Mouse (Mus musculus): Measurements from ENCODE around the gene Wdr31.
"Not testable (repeated sequence)": the region's sequence is repeated elsewhere in the genome, so short reads cannot be mapped to it uniquely, and the experiment has no call there.

The Wdr31 gene

GRCm38 (mm10) chr4:62495946-62496345, 25.2 kb upstream of the Wdr31 start:
- DNase-seq (ENCODE audit: inconsistent ontology term), result no peak

DNA sequence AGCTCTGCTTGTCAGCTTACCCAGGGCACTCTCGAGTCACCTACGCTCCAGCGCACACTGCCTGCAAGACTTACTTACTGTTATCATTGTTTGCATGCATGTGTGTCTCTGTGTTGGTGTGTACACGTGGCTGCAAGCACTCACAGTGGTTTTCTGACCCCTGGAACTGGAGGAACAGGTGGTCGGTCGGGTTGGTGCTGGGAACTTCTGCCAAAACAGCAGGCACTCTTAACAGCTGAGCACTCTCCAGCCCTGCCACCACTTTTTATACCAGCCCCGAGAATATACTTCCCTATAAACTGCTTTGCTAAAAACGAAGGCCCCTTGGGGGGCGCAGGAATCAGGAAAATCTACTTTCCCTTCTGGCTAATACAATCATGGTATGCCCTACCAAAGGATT, 23.5 kb upstream of the Wdr31 start:
- no peak for DNase-seq (ENCODE audit: inconsistent ontology term)

DNA sequence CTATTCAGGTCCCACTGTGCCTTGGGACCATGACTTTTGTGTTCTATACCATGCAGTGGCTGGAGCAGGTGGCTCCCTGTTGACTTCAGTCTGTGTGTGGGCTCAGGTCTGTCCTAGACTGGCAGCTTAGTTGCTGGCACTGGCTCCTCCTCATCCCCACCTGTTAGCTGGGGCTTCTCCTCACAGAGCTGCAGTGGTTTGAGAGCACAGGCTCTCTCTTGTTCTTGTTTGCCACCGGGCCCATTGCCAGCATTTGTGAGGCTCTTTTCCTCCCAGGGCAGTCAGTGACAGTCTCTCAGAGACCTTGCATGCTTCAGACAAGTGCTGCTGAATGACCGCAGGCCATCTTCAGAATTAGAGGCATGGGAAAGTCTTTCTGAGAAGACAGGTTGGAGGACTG, 22.0 kb upstream of the Wdr31 start:
- no peak for DNase-seq (ENCODE audit: inconsistent ontology term)

- DNase-seq (ENCODE audit: inconsistent ontology term), result no peak
Measured at GRCm38 (mm10) chr4:62487914-62488313, 17.2 kb upstream of the Wdr31 start.

DNA sequence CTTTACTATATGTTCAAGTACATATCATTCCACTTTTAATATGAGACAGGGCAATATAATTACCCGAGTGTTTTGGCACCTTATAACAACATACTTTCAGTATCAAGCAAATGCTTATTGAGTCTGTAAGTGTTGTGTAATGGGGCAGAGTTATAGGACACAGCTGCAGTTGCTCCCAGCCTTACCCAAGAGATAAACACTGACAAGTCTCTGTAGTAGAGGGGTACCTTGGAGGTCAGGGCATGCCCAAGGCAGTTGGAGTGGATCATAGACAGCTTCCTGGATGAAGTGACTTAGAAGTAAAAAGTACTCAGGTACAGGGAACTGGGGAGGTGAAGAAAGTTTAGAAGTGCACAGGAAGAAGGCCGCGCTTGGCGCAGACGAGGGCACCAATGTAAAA, 16.5 kb upstream of the Wdr31 start:
- no peak for DNase-seq (ENCODE audit: inconsistent ontology term)

DNA sequence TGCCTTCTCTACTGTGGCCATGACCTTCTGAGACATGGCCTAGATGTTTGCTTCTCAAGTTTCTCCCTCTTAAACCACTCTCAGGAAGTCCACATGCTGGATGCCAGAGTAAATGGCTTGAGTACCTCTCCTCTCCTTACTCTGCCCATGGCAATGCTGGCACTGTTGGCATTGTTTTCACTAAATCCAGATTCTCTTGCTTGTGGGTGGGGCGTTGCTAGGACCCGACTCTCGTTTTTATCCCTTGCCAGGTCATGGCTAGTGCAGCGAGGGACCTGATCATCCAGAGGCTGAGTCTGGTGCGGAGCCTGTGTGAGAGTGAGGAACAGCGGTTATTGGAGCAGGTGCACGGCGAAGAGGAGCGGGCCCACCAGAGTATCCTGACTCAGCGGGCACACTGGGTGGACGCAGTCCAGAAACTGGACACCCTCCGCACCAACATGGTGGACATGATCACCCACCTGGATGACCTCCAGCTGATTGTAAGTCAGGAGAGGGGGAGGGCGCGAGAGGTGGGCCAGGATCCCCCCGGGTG, 15.5 kb upstream of the Wdr31 start:
- no peak for DNase-seq (ENCODE audit: inconsistent ontology term)

DNA sequence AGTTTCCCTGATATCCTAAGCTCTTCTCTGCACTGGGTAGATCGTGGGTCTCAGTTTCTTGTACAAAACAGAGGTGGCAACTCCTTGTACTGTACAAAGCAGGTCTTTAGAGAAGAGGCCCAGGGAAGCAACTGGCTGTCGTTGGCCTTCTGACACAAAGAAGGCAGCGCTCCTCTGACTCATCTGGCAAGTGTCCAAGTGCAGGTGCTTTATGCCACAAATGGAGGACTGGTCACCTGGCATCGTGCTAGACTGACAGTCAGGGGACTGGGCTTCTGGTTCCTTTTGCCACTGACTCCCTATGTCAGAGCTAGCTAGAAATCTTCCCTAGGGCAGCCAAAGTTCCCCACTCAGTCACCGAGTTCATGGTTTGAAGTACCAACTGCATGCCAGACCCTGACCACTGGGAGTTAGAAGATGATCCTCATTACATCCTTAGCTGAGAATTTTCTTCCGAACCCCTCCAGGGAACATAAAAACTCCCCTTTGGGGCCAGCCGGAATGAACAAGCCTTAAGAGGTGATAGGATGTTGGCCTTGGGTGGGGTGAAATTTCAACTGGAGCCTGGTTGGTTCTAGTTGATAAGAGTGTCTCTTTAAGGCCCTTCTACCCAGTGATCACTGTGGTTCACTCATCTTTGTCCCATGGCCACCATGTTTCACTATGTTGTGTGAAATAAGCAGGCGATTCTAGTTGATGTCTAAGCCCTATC, 14.9 kb upstream of the Wdr31 start:
- DNase-seq (ENCODE audit: inconsistent ontology term), result no peak

DNA sequence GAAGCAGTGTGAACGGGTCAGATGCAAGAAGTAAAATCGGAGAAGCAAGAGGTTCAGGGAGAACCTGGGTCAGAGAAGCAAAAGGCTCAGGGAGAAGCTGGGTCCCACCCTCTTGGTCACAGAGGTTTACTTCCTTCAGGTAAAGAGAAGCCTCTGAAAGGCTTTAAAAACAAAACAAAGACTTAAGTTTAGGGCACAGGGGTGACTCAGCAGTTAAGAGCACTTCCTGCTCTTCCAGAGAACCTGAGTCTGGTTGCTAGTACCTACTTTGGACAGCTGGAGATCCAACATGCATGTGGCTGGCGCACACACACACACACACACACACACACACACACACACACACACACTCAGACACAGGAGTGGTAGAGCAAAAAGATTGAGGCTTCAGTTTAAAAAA, 14.2 kb upstream of the Wdr31 start:
- DNase-seq (ENCODE audit: inconsistent ontology term), result no peak

DNA sequence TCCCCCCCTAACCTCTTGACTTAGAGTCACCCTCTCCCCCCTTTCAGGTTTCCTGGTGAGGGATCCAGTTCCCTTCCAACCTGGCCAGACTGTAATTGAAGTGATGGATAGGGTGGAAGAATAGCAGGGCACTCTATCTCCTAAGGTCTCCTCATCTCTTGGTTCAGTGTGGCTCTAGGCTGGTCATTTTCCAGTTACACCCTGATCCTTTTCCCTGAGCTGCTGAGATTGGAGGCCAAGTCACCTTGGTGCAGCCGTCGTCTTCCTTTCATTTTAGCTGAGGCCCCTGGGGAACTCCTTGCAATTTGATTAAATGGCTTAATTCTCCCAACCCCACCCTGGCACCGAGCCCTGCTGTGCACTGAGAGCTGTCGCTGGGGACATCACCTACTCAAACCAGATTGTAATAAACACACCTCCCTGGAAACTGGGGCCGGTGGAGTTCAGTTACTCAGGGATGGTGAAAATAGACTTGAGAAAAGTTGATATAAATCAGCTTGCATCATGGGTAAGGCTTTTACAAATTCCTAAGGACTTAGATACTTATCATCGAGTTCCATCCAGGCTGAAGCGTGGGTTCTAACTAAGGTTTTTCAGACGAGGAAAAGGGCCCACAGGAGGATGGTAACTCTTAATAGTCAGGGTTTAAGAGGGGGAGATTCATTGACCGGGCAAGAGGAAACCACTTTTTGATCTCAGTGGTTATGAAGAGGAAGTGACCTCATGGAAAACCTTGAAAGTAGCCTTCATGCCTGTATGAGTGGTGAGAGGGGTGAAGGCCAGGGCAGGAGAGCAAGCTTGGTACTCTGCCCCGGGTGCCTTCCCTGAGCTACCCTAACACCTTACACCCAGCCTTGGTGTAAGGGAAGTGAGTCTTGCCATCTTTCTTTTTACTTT, 10.3 kb upstream of the Wdr31 start:
- DNase-seq (ENCODE audit: inconsistent ontology term), result no peak

DNA sequence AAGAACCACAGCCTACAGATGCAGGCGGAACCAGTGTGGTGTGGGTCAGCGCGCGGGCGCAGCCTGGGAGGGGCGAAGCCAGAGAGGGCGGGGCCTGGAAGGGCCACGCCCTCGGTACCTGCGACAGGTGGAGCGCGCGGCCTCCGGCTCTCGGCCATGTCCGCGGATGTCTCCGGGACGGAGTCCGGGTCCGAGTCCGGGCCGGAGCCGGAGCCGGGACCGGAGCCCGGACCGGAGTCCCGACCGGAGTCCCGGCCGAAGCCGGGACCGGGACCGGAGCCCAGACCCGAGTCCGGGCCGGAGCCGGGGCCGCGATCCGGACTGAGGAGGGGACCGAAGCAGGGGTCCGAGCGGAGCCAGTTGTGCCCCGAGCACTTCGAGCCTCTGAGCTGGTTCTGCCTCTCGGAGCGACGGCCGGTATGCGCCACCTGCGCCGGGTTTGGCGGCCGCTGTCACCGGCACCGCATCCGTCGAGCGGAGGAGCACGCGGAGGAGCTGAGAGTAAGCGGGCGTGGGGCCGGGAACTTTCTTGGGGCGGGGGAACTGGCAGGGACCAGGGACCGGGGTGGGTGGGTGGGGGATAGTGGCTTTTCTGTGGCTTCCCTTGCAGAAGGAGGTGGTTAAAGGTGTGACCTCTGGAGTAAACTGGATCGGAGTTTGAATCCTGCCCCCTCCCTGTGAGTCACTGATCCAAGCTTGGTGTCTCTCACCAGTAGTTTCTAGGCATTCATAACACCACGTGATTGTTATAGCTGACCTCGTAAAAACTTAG, 9.4 kb upstream of the Wdr31 start, which contains the start of gene Bspry:
Gene Bspry (plus strand): TSS at position 117 of the 772 bp plus-strand sequence.
- DNase-seq (ENCODE audit: inconsistent ontology term), result peak; percentile 38

GRCm38 (mm10) chr4:62479593-62479936, 8.9 kb upstream of the Wdr31 start:
- not testable (repeated sequence) for DNase-seq (ENCODE audit: inconsistent ontology term)

DNA sequence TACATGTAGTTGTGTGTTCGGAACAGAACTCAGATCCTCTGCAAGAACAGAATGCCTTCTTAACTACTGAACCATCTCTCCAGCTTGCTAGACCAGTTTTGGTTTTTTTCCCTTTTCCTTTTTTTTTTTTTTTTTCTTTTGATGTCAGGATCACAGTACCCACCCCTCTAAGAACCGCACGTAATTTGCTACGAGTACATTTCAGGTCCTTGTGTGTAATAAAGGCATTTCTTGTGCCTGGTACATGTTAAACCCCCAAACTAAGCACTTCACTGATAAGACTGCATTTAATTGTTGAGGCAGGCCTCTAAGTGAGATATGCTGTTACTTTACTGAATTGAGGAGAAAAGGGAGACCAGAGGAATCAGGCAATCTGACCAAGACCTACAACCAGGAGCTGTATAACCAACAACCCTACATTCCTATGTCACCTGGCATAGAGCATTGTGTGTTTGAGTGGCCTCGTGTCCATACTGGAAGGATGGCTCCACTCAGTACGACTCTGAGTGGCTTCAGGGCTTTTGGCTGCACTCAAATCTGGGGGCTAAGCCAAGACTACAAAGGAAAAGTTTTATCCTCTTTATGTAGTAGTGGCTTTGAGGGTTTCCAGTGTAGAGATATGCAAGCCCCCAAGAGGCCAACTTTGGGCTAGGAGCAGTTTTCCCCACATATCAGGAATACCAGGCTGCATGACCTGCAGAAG, 7.0 kb upstream of the Wdr31 start:
- no peak for DNase-seq (ENCODE audit: inconsistent ontology term)

GRCm38 (mm10) chr4:62475793-62476192, 5.1 kb upstream of the Wdr31 start:
- DNase-seq (ENCODE audit: inconsistent ontology term), result no peak

GRCm38 (mm10) chr4:62475131-62475530, 4.4 kb upstream of the Wdr31 start:
- no peak for DNase-seq (ENCODE audit: inconsistent ontology term)

DNA sequence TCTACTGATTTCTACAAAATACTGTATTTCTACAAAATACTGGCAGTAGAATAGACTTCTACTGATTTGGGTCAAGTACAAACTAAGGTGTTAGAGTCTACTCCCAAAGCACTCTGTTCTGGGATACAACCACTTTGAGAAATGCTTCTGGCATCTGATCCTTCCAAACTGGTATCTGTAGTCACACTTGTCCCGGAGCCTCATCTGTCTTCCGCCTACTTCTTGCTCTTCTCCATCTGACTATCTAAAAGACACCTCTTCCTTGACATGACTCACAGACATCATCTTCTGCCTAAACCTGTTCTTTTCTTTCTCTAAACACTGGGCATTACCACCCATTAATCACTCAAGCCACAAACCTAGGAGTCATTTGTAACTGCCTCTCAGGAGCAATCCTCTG, 1.4 kb upstream of the Wdr31 start:
- no peak for DNase-seq (ENCODE audit: inconsistent ontology term)

GRCm38 (mm10) chr4:62468158-62468557, 2.5 kb downstream of the Wdr31 start:
- DNase-seq (ENCODE audit: inconsistent ontology term), result no peak

- no peak for DNase-seq (ENCODE audit: inconsistent ontology term)
Measured at GRCm38 (mm10) chr4:62463124-62463523, 7.6 kb downstream of the Wdr31 start.

DNA sequence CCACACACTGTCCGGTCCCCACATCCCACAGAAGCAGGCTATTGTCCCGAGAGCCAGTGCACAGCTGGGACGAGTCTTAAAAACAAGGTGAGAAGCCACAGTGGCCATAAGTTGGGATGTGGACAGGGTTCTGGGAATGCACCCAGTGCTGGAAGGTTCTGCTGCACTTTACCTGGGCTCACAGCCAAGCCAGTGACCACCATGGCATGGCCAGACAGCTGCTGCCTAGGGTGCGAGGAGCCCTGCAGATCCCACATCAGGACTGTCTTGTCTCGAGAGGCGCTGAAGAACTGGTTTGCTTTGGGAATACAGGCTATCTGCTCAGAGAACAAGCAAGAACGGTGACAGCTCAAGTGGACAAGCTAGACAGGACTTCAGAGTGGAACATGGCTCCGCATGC, 10.3 kb downstream of the Wdr31 start:
- no peak for DNase-seq (ENCODE audit: inconsistent ontology term)

DNA sequence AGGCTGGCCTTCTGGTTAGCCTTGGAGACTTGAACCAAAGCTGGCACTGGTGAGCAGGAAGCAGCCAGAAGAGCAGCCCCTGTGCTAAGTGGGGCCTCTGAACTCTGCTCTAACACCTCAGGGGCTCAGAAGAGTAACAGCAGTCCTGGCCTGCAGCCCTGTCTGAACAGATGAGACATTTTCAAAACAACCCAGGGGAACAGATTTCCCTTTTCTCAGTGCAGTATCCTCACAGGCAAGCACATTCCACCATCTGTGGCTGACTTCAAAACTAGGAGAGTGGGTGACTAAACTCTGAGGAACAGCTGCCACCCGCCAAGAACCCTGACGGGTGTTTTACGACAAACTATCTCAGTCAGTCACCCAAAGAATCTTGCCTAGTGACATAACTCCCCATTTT, 11.6 kb downstream of the Wdr31 start:
- no peak for DNase-seq (ENCODE audit: inconsistent ontology term)

DNA sequence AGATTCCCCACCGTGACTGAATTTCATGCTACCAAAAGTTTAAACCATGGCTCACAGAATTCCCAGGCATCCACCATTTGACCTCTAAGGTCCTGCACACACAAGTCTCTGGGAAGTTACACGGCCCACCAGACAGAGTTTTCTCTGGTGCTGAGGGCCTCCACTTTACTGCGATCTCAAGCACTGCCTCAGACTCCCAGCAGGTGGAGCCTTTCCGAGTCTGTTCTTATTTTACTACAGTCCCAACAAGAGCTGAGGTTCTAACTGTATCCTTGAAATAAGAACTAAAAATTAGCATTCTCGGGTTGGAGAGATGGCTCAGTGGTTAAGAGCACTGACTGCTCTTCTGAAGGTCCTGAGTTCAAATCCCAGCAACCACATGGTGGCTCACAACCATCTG, 15.7 kb downstream of the Wdr31 start:
- DNase-seq (ENCODE audit: inconsistent ontology term), result no peak

- DNase-seq (ENCODE audit: inconsistent ontology term), result peak; percentile 67
Measured at GRCm38 (mm10) chr4:62440986-62441385, 29.7 kb downstream of the Wdr31 start.

GRCm38 (mm10) chr4:62440544-62440943, 30.2 kb downstream of the Wdr31 start:
- DNase-seq (ENCODE audit: inconsistent ontology term), result no peak
